ENCODE assay signal across 28 mouse cellular contexts in genomic region chr19:47003742-47004511, GRCm38 (mm10). TPM values are rescaled to one million over a fixed set of nuclear protein-coding genes. Genes with fewer than 3 reads are reported as not detected.
A peak's percentile ranks its signal among the peaks of the same experiment; 100 is the strongest.
DNase-seq lines count a peak whose midpoint lies in the region; ATAC-seq and TF ChIP-seq lines count a peak whose summit lies in the region.
"Had no signal": no experiment of that assay in that cellular context is flagged by ENCODE, and none has a peak within 500 bp of the region (broad histone marks: within the 10 kb centered on the region; RNA-seq: fewer than 3 reads in every experiment).

No protein-coding gene starts in this region.

- no peak overlapping the region for H3K27ac ChIP-seq in CH12.LX (ENCODE audit: insufficient read depth, low read depth)
- no peak overlapping the region for H3K27ac ChIP-seq in forebrain, embryonic 11.5 days (ENCODE audit: low read depth, low read length)
- H3K27ac ChIP-seq: forebrain, embryonic 10.5 days; gastrocnemius, adult 2 months; heart, embryonic 15.5 days; hindbrain, embryonic 10.5 days; hindbrain, embryonic 13.5 days had no signal

- H3K79me2 ChIP-seq in CH12.LX (replicated peaks; ENCODE audit: control insufficient read depth, extremely low read depth, insufficient read depth, poor library complexity, severe bottlenecking): no peaks in the 10 kb centered on the region

- 0 out of 2 replicates have a peak, but pooled peaks have one; percentile 36 for TF ChIP-seq EP300 in CH12.LX (IDR thresholded peaks at IDR 0.05; ENCODE audit: low read length)

- 76% methylated on average over 6 of the region's 6 CpGs for WGBS in forebrain, embryonic 11.5 days

- TF ChIP-seq CTCF in CH12.LX (conservative IDR thresholded peaks at IDR 0.05 in 1 of 2, IDR thresholded peaks at IDR 0.05 in 1 of 2; ENCODE audit: low read depth in 2 of 2, low read length in 2 of 2): no peak

- H3K36me3 ChIP-seq in CH12.LX (replicated peaks in 1 of 2; ENCODE audit: control insufficient read depth in 1 of 2, insufficient read depth in 1 of 2, low read length in 1 of 2): no peaks in the 10 kb centered on the region
- no peaks in the 10 kb centered on the region for H3K36me3 ChIP-seq in forebrain, embryonic 11.5 days (ENCODE audit: control insufficient read depth, insufficient read depth, low read length)
- H3K36me3 ChIP-seq: forebrain, embryonic 10.5 days; G1E; heart, embryonic 12.5 days; heart, embryonic 15.5 days; hindbrain, embryonic 10.5 days; hindbrain, embryonic 13.5 days had no signal

- no peak for TF ChIP-seq RAD21 in CH12.LX (IDR thresholded peaks at IDR 0.05; ENCODE audit: low read depth, low read length)

- peak; percentile 74 for ATAC-seq in granulocyte monocyte progenitor cell, adult 5-6 weeks (replicated peaks; ENCODE audit: poor library complexity, severe bottlenecking)
- ATAC-seq in megakaryocyte progenitor cell, adult 5-6 weeks (replicated peaks; ENCODE audit: poor library complexity): peak; percentile 43
- no peak for ATAC-seq in forebrain, embryonic 11.5 days (replicated peaks; ENCODE audit: low FRiP score)
- ATAC-seq: forebrain, embryonic 14.5 days; forebrain, postnatal 0 days; hindbrain, embryonic 16.5 days had no signal

- H3K4me1 ChIP-seq in CH12.LX (ENCODE audit: control insufficient read depth in 1 of 2, insufficient read depth in 2 of 2): peaks cover 7 to 11% of the 10 kb centered on the region in 2 experiments
- no peaks in the 10 kb centered on the region for H3K4me1 ChIP-seq in forebrain, embryonic 11.5 days (replicated peaks; ENCODE audit: control insufficient read depth, insufficient read depth, low read length)
- H3K4me1 ChIP-seq: forebrain, embryonic 10.5 days; heart, embryonic 12.5 days; heart, embryonic 15.5 days; hindbrain, embryonic 10.5 days; hindbrain, embryonic 13.5 days had no signal

- DNase-seq in CH12.LX (ENCODE audit: extremely low read depth) (peak; percentile 19), MEL-GATA-1-ER (ENCODE audit: extremely low read depth, low read depth) (peak; percentile 68), liver (no peak)
- no peak for DNase-seq in cerebellum, postnatal 10 days
- no peak for DNase-seq in forebrain, embryonic 11.5 days (ENCODE audit: low spot score)
- DNase-seq in T-cell, adult 2 months (ENCODE audit: low spot score): no peak
- DNase-seq: adrenal gland, postnatal 10 days; adrenal gland, postnatal 36 days; cerebellum, adult 11 months; cerebellum, adult 2 months; cerebellum, adult 9-11 months; cerebellum, postnatal 36 days; forebrain, postnatal 0 days; gastrocnemius, adult 2 months; gastrocnemius, postnatal 14 days; heart, adult 18-20 months; heart, postnatal 10 days; heart, postnatal 36 days had no signal

- H3K27me3 ChIP-seq in CH12.LX (replicated peaks): no peaks in the 10 kb centered on the region
- H3K27me3 ChIP-seq in forebrain, embryonic 11.5 days (ENCODE audit: control insufficient read depth, insufficient read depth, low read length): no peaks in the 10 kb centered on the region
- H3K27me3 ChIP-seq: hindbrain, embryonic 13.5 days had no signal

- H3K4me2 ChIP-seq in CH12.LX (ENCODE audit: insufficient read depth, low read depth, poor library complexity, severe bottlenecking): no peak overlapping the region
- H3K4me2 ChIP-seq in forebrain, embryonic 11.5 days (ENCODE audit: low read depth, low read length, severe bottlenecking): no peak overlapping the region
- H3K4me2 ChIP-seq: heart, embryonic 12.5 days; heart, embryonic 15.5 days; hindbrain, embryonic 13.5 days had no signal

- TF ChIP-seq POLR2A in CH12.LX (IDR thresholded peaks at IDR 0.05; ENCODE audit: low read depth, low read length): no peak

- no peak overlapping the region for H3K9ac ChIP-seq in CH12.LX (ENCODE audit: insufficient read depth, low read depth)
- no peak overlapping the region for H3K9ac ChIP-seq in forebrain, embryonic 11.5 days (ENCODE audit: low read length)
- H3K9ac ChIP-seq: forebrain, postnatal 0 days; heart, embryonic 12.5 days; heart, embryonic 15.5 days; hindbrain, embryonic 13.5 days had no signal

- no peak overlapping the region for H3K4me3 ChIP-seq in CH12.LX (replicated peaks in 1 of 3; ENCODE audit: low read depth in 2 of 3, low read length in 2 of 3, poor library complexity in 1 of 3)
- no peak overlapping the region for H3K4me3 ChIP-seq in forebrain, embryonic 11.5 days (ENCODE audit: low read depth, low read length)
- H3K4me3 ChIP-seq: forebrain, embryonic 10.5 days; gastrocnemius, adult 2 months; heart, embryonic 12.5 days; heart, embryonic 15.5 days; hindbrain, embryonic 10.5 days; hindbrain, embryonic 13.5 days had no signal

- no peaks in the 10 kb centered on the region for H3K9me3 ChIP-seq in CH12.LX (replicated peaks; ENCODE audit: low read length)
- H3K9me3 ChIP-seq in forebrain, embryonic 11.5 days (ENCODE audit: control insufficient read depth, low read length): no peaks in the 10 kb centered on the region
- H3K9me3 ChIP-seq: forebrain, embryonic 10.5 days; heart, embryonic 12.5 days; heart, embryonic 15.5 days; hindbrain, embryonic 13.5 days had no signal

- in situ Hi-C loops in CH12.LX (cut with MboI; ENCODE audit: low pct_ligation_motif_present, low pct_unique_long_range_greater_than_20kb, low sequenced_read_pairs): no loop called here

- dilution Hi-C loops in CH12.LX (cut with MboI; ENCODE audit: extremely low pct_ligation_motif_present, extremely low pct_unique_long_range_greater_than_20kb, low sequenced_read_pairs): no loop called here

TF ChIP-seq in CH12.LX, 34 proteins besides CTCF, POLR2A, EP300 and RAD21:
- TF ChIP-seq KAT2A (IDR thresholded peaks at IDR 0.05; ENCODE audit: insufficient replicate concordance, low read length): no peak
- TF ChIP-seq NRF1 (IDR thresholded peaks at IDR 0.05; ENCODE audit: low read depth, low read length): no peak
- no peak for TF ChIP-seq ZKSCAN1 (IDR thresholded peaks at IDR 0.05; ENCODE audit: borderline replicate concordance, low read depth, low read length)
- TF ChIP-seq ZMIZ1 (IDR thresholded peaks at IDR 0.05; ENCODE audit: low read depth, low read length): no peak
- TF ChIP-seq JUN (IDR thresholded peaks at IDR 0.05; ENCODE audit: insufficient read depth, low read depth, low read length): no peak
- TF ChIP-seq JUND (conservative IDR thresholded peaks at IDR 0.05; ENCODE audit: low read depth, low read length): no peak
- TF ChIP-seq ZNF384 (IDR thresholded peaks at IDR 0.05; ENCODE audit: low read depth, low read length): no peak
- no peak for TF ChIP-seq GABPA (IDR thresholded peaks at IDR 0.05; ENCODE audit: insufficient replicate concordance, low read depth, low read length)
- no peak for TF ChIP-seq E2F4 (IDR thresholded peaks at IDR 0.05; ENCODE audit: insufficient replicate concordance, low read depth, low read length)
- TF ChIP-seq CHD1 (IDR thresholded peaks at IDR 0.05; ENCODE audit: low read depth, low read length): no peak
- no peak for TF ChIP-seq MXI1 (IDR thresholded peaks at IDR 0.05; ENCODE audit: low read depth, low read length)
- TF ChIP-seq SIN3A (IDR thresholded peaks at IDR 0.05; ENCODE audit: low read length): no peak
- TF ChIP-seq MYC (IDR thresholded peaks at IDR 0.05; ENCODE audit: low read depth, low read length): no peak
- TF ChIP-seq MAX (IDR thresholded peaks at IDR 0.05; ENCODE audit: low read length): no peak

RNA-seq across cellular contexts. Expression of gene Ina, which starts 10.6 kb away (rescaled TPM):
- total RNA-seq in CH12.LX (2012; rRNA removed) (not detected in 2 replicates), CH12.LX (2014; rRNA removed) (not detected in 2 replicates)
- polyA plus RNA-seq in CH12.LX (2012; ENCODE audit: insufficient read length, low read depth): not detected in 2 replicates
- total RNA-seq in granulocyte monocyte progenitor cell, adult 5-6 weeks (2014; fragmentation: Nextera tagmentation): not detected in 2 replicates
- not detected in 2 replicates for total RNA-seq in granulocyte monocyte progenitor cell, adult 5-6 weeks (2017)
- total RNA-seq in megakaryocyte progenitor cell, adult 5-6 weeks (2015): 0.22 TPM in 1 of 2 replicates, not detected in the other
- total RNA-seq in megakaryocyte progenitor cell, adult 5-6 weeks (2017): not detected in 2 replicates
- 102 and 110 TPM in 2 replicates for polyA plus RNA-seq in forebrain, embryonic 11.5 days (2014; fragmentation: Nextera tagmentation; extraction: Ambion mirVana)
- total RNA-seq: gastrocnemius, adult 2 months; gastrocnemius, postnatal 14 days; heart, adult 18-20 months; heart, postnatal 10 days; heart, postnatal 36 days had no signal
- polyA plus RNA-seq: G1E had no signal

RNA-seq across cellular contexts. Expression of gene Nt5c2, which starts 11.0 kb away (rescaled TPM):
- total RNA-seq in CH12.LX (2012; rRNA removed) (15.1 and 22.5 TPM in 2 replicates), CH12.LX (2014; rRNA removed) (21.1 and 26.0 TPM in 2 replicates)
- 58.8 and 62.9 TPM in 2 replicates for polyA plus RNA-seq in CH12.LX (2012; ENCODE audit: insufficient read length, low read depth)
- 62.3 and 65.3 TPM in 2 replicates for total RNA-seq in granulocyte monocyte progenitor cell, adult 5-6 weeks (2014; fragmentation: Nextera tagmentation)
- 67.6 and 84.5 TPM in 2 replicates for total RNA-seq in granulocyte monocyte progenitor cell, adult 5-6 weeks (2017)
- total RNA-seq in megakaryocyte progenitor cell, adult 5-6 weeks (2015): 52.5 and 59.4 TPM in 2 replicates
- 79.3 and 80.0 TPM in 2 replicates for total RNA-seq in megakaryocyte progenitor cell, adult 5-6 weeks (2017)
- polyA plus RNA-seq in forebrain, embryonic 11.5 days (2014; fragmentation: Nextera tagmentation; extraction: Ambion mirVana): 71.8 and 77.9 TPM in 2 replicates

RNA-seq across cellular contexts. Expression of gene Pcgf6, which starts 46.8 kb away (rescaled TPM):
- total RNA-seq in CH12.LX (2012; rRNA removed) (17.3 and 20.1 TPM in 2 replicates), CH12.LX (2014; rRNA removed) (43.8 and 48.0 TPM in 2 replicates)
- 35.7 and 39.7 TPM in 2 replicates for polyA plus RNA-seq in CH12.LX (2012; ENCODE audit: insufficient read length, low read depth)
- total RNA-seq in granulocyte monocyte progenitor cell, adult 5-6 weeks (2014; fragmentation: Nextera tagmentation): 21.3 and 24.9 TPM in 2 replicates
- 10.0 and 11.3 TPM in 2 replicates for total RNA-seq in granulocyte monocyte progenitor cell, adult 5-6 weeks (2017)
- 22.8 and 29.0 TPM in 2 replicates for total RNA-seq in megakaryocyte progenitor cell, adult 5-6 weeks (2015)
- total RNA-seq in megakaryocyte progenitor cell, adult 5-6 weeks (2017): 9.1 and 14.2 TPM in 2 replicates
- polyA plus RNA-seq in forebrain, embryonic 11.5 days (2014; fragmentation: Nextera tagmentation; extraction: Ambion mirVana): 35.1 and 37.3 TPM in 2 replicates

Comparison
In these comparisons a context has a peak if more than half of its experiments do, and no peak if none do; other contexts are left out.
1. DNase-seq: peak in CH12.LX (single experiment) and MEL-GATA-1-ER (single experiment); none in cerebellum, postnatal 10 days (0 of 2), forebrain, embryonic 11.5 days (single experiment), liver (single experiment) and T-cell, adult 2 months (single experiment).